Mouse (Mus musculus) adipocyte (in vitro differentiated cells): ENCODE data around the gene Sp9.

Experiments
- DNase-seq: peaks from one replicate; pipeline ENCODE4 v3.0.0-alpha.2; 2016; ENCODE audit warnings: low spot score

Gene Sp9

DNA sequence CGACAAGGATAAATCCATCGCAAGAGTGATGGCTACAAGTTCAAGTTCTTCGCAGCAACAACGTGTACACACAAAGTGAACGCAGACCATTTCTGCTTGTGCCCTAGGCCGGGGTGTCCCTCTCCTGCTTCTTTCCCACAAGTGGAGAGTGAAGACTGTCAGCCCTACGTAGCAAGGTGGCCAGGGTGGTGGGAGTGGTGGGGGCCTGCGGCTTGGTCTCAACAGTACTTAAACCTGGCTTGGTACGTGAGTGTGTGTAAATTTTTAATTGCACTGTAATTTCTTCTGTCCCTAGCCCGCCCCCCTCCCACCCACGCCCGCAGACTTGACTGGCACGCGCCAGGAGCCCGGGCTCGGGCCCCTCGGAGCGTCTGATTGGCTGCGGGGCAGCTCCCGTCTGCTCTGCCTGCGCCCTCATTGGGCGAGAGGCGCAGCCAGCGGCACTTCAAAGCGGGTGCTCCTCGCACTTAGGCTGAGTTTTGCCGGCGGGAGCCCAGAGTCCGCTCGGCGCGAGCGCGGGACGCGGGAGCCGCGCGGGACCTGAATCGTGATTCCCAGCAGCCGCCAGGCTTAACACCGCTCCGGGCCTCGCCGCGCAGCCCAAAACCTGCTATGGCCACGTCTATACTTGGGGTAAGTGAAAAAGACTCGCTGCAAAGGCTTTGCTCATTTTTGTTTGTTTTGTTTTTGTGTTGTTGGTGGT, at the start of gene Sp9:
Sp9 (plus strand) TSS at position 467 of the 703 bp plus-strand sequence.
- DNase-seq = no peak

DNA sequence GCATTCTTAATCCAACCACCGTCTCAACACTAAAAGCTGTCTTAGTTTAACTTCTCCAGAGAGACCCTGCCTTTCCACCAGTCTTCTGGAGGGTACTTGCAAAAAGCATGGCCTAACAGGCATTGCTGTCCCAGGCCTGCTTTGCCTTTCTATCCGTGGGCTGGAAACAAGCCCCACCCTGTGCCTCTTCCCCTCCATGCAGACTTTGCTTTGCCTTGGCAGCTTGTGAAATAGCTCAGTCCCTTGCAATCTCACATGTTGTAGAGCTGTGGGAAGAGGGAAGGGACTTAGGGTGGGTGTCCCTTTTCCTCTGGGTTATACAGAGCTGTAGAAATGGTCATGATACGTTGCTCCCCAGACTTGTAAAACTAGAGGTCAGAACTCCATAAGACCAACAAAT, 40.6 kb upstream of the Sp9 start:
- DNase-seq = peak; percentile 67

DNA sequence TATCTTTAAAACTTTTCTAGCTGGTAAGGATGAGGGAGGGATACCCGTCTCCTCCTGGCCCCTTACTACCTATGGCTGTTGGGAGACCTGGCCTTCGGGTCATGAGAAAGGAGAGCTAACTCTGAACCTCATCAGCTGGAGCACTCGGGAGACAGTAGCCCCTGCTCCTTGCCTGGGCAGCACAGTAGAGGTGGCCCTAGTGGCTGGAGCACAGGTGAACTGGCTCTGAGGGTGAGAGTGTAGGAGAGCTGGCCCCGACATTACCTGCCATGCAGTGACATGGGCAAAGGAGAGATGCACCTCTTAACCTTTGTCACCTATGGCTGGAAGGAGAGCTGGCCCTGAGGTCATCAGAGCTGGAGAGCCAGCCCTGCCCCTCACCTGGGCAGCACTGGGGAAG, 30.4 kb upstream of the Sp9 start:
- DNase-seq = no peak

DNA sequence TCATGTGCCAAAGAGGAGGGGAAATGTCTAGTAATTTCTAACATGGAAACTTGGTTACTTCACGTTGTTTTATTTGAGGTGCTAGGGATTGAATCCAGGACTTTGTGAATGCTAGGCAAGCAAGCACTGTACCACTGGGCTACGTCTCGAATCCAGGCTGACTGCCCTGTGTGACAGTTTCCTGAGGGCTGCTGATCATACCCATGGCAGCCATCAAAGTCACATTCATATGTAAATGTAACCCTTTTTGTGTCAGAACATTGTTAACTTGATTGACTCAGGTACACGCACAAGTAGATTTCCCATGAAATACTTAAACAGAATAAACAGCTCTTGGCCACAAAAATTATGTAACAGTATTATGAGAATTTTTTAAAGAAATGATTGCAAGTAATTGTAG, 23.0 kb upstream of the Sp9 start:
- no peak for DNase-seq

DNA sequence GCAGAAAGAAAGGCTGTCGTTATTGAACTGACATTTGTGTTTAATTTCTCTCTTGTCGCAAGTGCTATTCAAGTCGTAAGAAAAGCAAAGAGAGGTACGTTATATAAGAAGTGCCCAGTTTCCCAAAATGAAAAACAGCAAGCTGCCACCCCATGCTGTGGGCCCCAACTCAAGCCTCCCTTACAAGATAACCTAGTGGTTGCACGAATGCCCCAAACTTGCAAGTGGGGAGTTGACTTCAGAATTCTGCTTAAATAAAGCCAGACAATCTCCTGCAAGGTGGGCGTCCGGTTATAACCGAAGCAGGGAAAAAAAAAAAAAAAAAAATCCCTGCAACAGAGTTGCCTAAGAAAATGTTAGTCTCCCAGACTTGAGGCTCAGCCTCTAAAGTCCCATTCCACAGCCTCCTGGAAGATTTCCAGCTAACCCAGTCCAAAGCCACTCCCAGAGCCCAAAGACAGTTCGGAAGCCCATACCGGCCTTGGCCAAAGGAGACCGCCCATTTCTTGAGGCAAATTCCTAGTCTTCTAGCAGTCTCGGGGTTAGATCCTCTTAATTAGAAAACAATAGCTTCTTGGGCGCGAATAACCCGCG, 8.5 kb upstream of the Sp9 start:
- peak; percentile 17 for DNase-seq

DNA sequence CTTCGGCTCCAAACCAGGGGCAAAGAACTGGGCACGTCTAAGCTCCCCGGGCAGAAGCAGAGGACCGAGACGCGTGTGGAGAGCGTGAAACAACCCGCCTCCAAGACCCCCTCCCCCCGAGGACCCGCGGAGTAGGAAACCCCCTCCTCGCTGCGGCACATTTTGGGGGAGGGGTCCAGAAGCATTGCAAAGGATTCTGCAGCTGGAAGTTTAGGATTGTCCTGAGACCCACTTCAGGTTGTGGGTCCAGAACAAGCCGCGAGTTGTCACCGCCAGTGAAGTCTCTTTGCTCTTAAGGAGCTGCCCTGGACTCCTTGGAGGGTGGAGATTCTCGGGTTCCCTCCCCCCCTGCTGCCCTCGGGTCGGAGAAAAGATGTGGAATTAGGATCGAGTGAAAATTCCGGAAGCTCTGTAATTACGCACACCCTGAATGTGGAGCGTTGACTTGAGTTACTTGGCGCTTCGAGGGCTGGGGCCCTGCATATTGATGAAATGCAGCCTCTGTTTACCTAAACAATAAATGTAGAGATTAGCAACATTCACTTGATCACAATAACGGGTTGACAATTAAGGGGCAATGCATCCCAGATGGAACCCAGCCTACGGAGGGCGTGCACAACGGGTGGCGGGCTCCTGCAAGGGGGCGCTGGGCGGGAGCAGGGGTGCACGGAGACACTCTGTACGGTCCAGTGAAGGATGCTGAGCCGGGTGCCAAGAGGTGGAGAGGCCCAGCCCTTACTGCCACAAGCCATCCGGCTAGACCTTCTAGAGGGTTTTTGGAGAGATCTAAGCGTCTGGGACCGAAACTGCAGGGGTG, 7.7 kb upstream of the Sp9 start:
- DNase-seq = no peak

DNA sequence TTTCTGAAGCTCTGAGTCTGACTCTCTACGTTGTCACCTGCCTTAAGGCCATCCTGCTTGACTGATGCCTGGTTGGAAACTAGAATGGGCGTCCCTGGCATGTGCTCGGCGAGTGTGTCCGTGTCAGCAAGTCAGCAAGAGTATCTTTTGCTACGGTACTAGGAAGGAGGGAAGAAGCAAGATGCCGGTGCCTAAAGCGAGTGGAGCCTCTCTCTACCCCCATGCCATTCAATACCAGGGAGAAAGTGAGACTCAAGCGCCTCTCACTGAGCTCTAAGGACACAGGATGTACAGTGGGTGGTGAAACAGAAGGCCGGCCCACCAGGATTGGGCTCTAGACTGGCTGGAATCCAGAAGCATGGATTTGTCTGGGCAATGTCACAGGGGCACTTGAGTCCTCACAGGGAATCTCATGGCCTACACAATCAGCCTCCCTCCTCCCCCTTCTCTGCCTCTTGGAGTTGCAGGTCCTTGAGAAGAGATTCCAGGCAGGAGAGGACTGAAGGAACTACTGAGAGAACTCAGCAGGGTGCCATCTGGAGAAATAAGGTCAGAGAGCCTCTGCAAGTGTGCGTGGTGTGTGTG, 7.0 kb upstream of the Sp9 start:
- no peak for DNase-seq

DNA sequence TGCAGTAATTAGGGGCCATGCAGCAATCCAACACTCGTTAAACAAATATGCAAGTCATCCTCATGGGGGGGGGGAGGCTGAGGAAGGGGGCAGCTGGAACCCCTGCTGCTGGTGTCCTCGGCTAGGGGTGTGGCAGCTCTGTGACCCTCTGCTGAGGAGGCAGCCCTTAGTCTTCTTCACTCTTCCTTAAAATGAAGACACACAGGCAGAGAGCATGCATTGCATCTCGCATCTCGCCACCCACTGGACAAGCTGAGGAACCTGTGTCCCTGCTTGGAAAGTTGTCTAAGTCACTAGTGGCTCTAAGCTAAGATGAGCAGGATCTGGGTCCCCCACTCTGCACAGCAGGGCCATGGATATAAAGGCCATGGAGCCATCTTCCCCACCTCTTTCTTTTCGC, 5.7 kb upstream of the Sp9 start:
- DNase-seq = no peak

DNA sequence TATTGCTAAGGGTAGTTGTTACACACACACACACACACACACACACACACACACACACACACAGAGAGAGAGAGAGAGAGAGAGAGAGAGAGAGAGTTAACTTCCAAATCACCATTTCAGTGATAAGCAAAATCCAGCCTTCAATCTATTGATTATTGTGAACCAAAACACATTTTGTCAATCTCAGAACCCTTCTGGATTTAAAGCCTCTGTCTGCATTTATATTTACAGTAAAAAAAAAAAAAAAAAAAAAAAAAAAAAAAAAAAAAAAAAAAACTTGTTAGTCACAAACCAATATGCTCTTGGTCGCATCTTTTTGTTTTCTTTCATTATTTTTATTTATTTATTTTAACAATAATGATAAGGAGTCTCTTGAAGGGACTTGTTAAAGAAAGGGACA, 5.1 kb upstream of the Sp9 start:
- no peak for DNase-seq

DNA sequence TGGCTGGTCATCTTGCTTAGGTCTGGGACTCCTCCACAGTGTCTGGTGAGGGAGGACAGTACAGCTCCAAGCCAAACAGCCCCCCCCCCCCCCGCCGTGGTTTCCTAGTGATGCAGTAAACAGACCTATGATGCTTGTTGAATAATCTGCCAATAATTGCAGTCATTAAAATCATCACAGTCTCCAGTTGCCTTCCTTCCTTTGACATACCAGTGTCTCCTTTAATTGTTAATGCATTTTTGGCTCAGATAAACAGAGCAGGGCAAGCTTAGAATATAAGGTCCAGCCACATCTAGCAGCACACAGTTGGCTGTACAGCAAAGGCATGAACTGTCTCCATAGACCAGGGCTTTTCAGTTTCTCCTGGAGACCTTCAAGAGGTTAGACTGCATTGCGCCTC, 4.5 kb upstream of the Sp9 start:
- no peak for DNase-seq

DNA sequence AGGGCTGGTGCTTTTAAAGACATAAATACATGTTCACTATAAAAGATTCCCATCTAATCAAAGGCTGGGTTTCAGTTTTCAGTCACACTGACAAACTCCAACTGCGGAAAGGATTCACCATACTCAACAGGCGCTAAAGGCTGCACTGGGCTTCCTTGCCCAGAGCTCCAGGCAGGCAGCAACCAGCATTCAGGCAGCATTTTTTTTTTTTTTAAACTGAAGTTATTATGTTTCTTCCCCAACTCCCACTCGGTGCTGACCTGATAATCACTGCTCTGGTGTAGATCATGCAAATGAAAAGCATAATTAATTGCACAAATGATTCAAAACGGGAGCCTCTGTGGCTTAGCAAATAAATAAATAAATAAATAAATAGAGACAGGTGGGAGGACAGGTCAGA, 3.9 kb upstream of the Sp9 start:
- no peak for DNase-seq

DNA sequence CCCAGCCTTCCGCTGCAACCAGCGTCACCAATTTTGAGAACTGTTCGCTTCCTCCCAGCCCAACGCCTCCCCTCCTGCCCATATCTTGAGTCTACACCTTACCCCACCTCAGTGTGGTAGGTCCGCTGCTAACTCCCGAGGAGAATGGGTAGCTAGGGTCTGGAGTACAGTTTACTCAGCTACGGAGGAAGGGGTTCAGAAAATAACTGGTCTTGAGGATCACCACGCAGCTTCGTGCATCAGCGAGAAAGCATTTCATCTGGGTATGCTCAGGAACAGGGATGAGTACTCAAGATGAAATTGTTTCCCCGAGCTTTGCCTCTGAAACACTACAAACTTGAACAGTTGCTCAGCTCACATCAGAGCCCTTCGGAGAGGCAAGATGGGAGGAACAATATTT, 3.4 kb upstream of the Sp9 start:
- no peak for DNase-seq

DNA sequence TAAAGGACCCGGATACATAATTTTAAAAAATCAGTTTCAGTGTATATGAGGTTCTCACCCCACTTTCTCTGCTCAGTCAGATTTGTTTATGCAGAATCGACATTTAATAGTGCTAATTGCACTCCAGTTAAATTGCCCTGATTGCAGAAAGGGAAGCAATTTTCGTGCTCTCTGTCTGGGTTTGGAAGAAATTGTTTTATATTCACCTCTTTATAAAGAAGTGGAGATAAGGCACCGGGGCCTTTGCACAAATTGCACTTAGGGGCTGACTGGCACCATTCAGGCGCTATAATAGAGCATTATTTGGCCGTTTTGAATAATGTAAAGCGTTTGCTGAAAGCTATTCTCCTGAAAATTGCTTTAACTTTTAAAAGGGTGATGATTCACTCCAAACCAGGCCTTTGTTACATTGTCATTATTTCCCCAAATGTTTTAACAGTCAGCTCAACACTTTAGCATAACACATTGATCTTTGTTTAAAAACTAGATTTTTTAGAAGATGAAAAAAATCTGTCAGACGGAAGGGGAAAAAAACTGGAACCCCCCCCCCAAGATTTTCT, 2.8 kb upstream of the Sp9 start:
- DNase-seq = no peak

DNA sequence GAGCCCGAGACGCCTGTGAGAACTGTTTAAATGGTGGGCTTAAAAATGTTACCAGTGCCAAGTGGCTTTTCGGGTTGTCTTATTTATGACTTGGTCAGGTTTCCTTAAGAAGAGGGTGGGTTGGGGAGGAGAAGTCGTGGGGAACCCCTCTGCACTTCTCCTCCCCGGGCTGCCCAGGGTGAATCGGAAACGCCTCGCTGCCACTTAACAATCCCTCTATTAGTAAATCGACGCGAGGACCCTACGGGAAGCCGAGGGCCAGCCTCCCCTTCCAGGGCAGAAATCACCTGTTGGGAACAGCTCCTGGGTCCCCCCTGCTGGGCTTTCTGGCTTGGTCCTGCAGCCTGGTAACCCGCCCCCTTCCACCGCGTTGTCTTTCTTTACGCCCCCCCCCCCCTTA, 2.1 kb upstream of the Sp9 start:
- DNase-seq = no peak

DNA sequence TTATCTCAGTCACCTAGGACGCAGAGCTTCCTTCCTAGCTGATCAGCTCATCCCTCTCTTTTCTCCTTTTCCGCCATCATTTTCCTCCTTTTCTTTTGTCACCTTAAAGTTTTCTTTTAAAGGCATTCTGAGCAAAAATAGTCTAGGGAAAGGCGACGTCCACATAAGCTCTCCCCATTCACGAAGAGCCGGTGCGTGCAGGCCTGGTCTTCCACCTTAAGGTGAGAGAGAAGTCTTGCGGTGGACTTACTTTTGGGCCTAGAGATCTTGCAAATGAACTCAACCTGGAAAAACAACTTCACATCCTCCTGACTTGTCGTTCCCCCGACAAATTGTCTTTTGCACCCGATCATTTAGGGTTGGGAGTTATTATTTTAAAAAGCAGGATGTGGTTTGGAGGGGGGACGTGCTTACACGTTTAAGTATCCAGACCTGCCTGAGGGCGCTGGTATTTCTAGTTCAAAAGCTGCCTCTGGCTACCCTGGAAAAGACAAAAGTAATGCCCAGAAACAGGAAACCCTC, 1.6 kb upstream of the Sp9 start:
- DNase-seq = no peak

DNA sequence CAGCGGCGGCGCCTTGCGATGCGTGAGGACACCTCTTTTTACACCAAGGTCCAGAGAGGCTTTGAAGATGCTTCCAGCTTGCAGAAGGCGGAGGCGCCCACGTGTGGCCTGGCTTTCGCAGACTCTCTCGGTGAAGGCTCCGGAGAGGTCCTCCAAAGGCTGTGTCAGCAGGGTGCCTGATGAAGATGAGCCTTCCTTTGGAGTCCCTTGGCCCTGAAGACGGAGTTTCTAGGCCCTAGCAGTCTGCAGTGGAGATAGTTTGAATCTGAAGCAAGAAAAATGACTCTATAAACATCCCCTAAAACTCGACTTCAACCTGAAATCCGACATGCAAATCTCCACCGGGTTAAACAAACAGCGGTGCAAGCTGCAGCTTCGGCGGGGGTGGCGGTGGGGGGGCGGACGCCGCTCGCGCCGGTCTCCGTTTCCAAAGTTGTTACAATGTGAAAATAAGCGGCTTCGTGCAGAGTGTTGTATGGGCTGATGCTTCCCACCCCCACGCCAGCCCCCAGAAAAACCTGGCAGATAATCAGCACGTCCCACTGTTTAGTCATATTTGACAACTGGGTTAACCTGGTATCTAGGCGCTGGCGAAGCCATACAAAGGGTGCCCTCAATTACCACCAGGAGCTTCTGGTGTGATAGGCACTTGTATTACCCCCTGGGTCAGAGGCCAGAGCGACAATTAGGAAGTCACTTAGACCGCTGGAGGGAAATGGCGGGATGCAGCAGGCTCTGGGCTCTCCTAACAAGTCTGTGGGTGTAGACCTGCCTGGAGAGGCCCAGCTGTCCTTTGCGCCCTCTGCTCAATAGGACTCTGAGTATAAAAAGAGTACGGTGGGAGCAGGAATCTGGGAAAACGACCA, 899 bp upstream of the Sp9 start:
- DNase-seq = no peak

DNA sequence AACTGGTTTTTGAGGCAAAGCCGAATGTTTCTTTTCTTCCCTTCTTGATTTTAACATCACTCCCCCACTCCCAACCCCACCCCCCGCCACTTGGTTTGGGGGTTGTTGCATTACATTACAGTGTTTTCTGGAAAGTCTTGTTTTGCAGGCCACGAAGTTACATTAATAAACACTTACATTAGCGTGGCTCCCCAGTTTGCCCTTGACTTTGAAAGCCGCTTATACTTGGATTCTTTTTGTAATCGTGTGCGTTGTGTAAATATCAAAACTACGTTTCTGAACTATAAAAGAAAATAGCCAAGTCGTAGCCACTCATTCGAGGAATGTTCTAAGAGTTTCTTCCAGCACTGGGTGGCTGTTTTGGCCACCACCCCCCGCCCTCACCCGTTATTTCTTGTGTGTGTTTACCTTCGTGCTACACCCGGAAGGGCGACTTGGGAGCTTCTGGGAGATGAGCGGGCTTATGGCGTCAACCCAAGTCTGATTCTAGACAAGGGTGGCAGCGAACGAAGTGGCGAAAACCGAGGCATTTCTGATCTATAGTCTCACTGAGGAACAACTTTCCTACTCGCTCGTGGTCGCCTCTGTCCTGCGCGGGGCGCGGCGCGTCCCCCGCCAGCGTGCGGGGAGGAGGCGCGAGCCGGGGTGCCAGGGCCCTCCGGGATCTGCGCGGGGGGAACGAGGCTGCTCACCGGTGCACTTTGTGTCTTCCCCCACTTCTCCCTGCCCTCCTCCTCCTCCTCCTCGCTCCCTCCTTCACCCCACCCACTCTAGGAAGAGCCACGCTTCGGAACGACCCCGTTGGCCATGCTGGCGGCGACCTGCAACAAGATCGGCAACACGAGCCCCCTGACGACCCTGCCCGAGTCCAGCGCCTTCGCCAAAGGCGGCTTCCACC, 875 bp downstream of the Sp9 start:
- DNase-seq = no peak

DNA sequence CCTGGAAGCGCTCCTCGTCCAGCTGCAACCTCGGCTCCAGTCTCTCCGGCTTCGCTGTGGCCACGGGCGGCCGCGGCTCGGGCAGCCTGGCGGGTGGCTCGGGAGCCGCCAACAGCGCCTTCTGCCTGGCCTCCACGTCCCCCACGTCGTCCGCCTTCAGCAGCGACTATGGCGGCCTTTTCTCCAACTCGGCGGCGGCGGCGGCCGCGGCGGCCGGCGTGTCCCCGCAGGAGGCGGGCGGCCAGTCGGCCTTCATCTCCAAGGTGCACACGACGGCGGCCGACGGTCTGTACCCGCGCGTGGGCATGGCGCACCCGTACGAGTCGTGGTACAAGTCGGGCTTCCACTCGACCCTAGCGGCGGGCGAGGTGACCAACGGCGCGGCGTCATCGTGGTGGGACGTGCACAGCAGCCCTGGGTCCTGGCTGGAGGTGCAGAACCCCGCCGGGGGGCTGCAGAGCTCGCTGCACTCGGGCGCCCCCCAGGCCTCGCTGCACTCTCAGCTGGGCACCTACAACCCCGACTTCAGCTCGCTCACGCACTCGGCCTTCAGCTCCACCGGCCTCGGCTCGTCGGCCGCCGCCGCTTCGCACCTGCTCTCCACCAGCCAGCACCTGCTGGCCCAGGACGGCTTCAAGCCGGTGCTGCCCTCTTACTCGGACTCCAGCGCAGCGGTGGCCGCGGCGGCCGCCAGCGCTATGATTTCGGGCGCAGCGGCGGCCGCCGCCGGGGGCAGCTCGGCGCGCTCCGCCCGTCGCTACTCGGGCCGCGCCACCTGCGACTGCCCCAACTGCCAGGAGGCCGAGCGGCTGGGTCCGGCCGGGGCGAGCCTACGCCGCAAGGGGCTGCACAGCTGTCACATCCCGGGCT, 1.8 kb downstream of the Sp9 start:
- DNase-seq = no peak
